Mouse (Mus musculus) ovary, postnatal 10 days (tissue): ENCODE results near the gene Vti1a.
A peak's percentile ranks its signal among the peaks of the same experiment; 100 is the strongest.

ENCODE experiments used
- DNase-seq: peaks from one replicate; pipeline ENCODE4 v3.0.0; 2022; ENCODE audit warnings: low spot score

Gene Vti1a

GRCm38 (mm10) chr19:55313649-55314048, 2.4 kb upstream of the Vti1a start:
- DNase-seq = no peak

GRCm38 (mm10) chr19:55315452-55316108, 515 bp upstream of the Vti1a start, which contains the start of gene Zdhhc6:
Zdhhc6 (minus strand) TSS chr19:55316032.
- DNase-seq = no peak

- no peak for DNase-seq
Measured at GRCm38 (mm10) chr19:55316901-55317300, 806 bp downstream of the Vti1a start.

- no peak for DNase-seq
Measured at GRCm38 (mm10) chr19:55319036-55319435, 2.9 kb downstream of the Vti1a start.

- no peak for DNase-seq
Measured at GRCm38 (mm10) chr19:55319521-55319920, 3.4 kb downstream of the Vti1a start.

- no peak for DNase-seq
Measured at GRCm38 (mm10) chr19:55322604-55323003, 6.5 kb downstream of the Vti1a start.

GRCm38 (mm10) chr19:55327510-55327909, 11.4 kb downstream of the Vti1a start:
- no peak for DNase-seq

GRCm38 (mm10) chr19:55331776-55332175, 15.7 kb downstream of the Vti1a start:
- DNase-seq = no peak

GRCm38 (mm10) chr19:55332641-55333268, 16.7 kb downstream of the Vti1a start:
- DNase-seq = peak; percentile 14

GRCm38 (mm10) chr19:55335881-55336280, 19.8 kb downstream of the Vti1a start:
- DNase-seq = no peak

GRCm38 (mm10) chr19:55336441-55336840, 20.3 kb downstream of the Vti1a start:
- DNase-seq = no peak

GRCm38 (mm10) chr19:55337066-55337465, 21.0 kb downstream of the Vti1a start:
- no peak for DNase-seq

- no peak for DNase-seq
Measured at GRCm38 (mm10) chr19:55337664-55338063, 21.6 kb downstream of the Vti1a start.

GRCm38 (mm10) chr19:55340521-55340920, 24.4 kb downstream of the Vti1a start:
- no peak for DNase-seq

- no peak for DNase-seq
Measured at GRCm38 (mm10) chr19:55341377-55341776, 25.3 kb downstream of the Vti1a start.

- no peak for DNase-seq
Measured at GRCm38 (mm10) chr19:55342423-55342822, 26.3 kb downstream of the Vti1a start.

GRCm38 (mm10) chr19:55343274-55343673, 27.2 kb downstream of the Vti1a start:
- DNase-seq = no peak

- no peak for DNase-seq
Measured at GRCm38 (mm10) chr19:55348187-55348586, 32.1 kb downstream of the Vti1a start.

- DNase-seq = no peak
Measured at GRCm38 (mm10) chr19:55350673-55351378, 34.7 kb downstream of the Vti1a start.

GRCm38 (mm10) chr19:55362606-55363005, 46.5 kb downstream of the Vti1a start:
- no peak for DNase-seq

- no peak for DNase-seq
Measured at GRCm38 (mm10) chr19:55369691-55370090, 53.6 kb downstream of the Vti1a start.

- DNase-seq = no peak
Measured at GRCm38 (mm10) chr19:55376331-55376730, 60.2 kb downstream of the Vti1a start.

- no peak for DNase-seq
Measured at GRCm38 (mm10) chr19:55377465-55377864, 61.4 kb downstream of the Vti1a start.
